Mouse (Mus musculus) brain, embryonic 14.5 days (tissue): Measurements from ENCODE around the gene Ddx11.

Source experiments
- CTCF ChIP-seq: fragments of 200-500 bp; IDR thresholded peaks from 2 replicates; pipeline ENCODE4 v1.5.1; 2012; ENCODE audit warnings: inconsistent platforms, mild to moderate bottlenecking, moderate library complexity, borderline replicate concordance; ENCODE audit not compliant: insufficient read depth, insufficient read length; ENCODE audit errors: extremely low read depth
- POLR2A ChIP-seq: fragments of 200-500 bp; IDR thresholded peaks from 2 replicates; pipeline ENCODE4 v1.6.1; 2012; ENCODE audit warnings: mild to moderate bottlenecking, inconsistent platforms, borderline replicate concordance; ENCODE audit not compliant: poor library complexity, insufficient read depth, insufficient read length, severe bottlenecking; ENCODE audit errors: extremely low read depth

DNA sequence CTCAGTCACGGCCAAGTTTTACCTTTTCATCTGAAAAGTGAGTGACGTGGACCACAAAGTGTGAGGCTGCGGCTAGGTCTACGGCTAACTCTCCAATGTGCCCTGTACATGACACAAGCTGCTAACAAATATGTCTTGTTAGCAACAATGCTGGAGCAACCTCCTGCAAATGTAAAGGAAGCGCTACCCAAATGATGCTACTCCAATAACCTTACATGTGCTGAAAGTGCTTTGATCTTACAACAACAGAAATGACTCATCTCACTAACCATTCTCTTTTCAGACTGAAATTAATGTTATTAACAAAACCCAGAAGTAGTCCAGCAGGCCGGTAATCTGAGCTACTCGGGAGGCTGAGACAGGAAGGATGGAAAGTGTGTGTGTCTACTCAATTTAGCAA is 49.3 kb upstream of the Ddx11 start:
- TF ChIP-seq CTCF (no peak), POLR2A (no peak)
